ENCODE assay signal across 10 mouse cellular contexts in the genomic region with DNA sequence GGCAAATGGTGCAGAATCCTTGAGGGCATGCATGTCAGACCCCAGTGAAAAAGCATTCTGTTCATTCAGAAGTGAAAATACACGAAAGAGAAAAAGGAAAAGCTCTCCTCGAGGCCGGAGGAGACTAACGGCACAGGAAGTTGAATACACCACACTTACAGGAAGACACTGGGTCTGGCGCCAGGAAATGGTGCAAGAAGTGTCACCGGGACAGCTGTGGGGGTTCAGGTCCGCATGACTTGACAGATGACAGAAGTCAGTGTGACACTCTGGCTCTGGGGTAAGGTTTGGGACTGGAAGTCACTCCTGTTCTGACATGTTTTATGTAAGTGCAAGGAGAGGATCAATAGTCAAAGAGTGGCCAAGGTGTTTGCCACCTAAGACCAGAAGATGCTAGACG. TPM values are rescaled to one million over a fixed set of nuclear protein-coding genes. Genes with fewer than 3 reads are reported as not detected.
A peak's percentile ranks its signal among the peaks of the same experiment; 100 is the strongest.
DNase-seq lines count a peak whose midpoint lies in the region; ATAC-seq and TF ChIP-seq lines count a peak whose summit lies in the region.
"Had no signal": no experiment of that assay in that cellular context is flagged by ENCODE, and none has a peak within 500 bp of the region (broad histone marks: within the 10 kb centered on the region; RNA-seq: fewer than 3 reads in every experiment).

No protein-coding gene starts in this region.

- no peaks in the 10 kb centered on the region for H3K9me3 ChIP-seq in kidney, postnatal 0 days (replicated peaks; ENCODE audit: low read length)
- H3K9me3 ChIP-seq in hindbrain, postnatal 0 days (ENCODE audit: low read length), result no peaks in the 10 kb centered on the region
- H3K9me3 ChIP-seq: embryonic facial prominence, embryonic 13.5 days; intestine, embryonic 15.5 days had no signal

- ATAC-seq in kidney, postnatal 0 days (replicated peaks; ENCODE audit: low FRiP score, low read depth), result no peak
- ATAC-seq in hindbrain, postnatal 0 days, result no peak
- ATAC-seq: intestine, embryonic 15.5 days had no signal

- no peak overlapping the region for H3K9ac ChIP-seq in kidney, postnatal 0 days (ENCODE audit: low read depth, low read length)
- no peak overlapping the region for H3K9ac ChIP-seq in hindbrain, postnatal 0 days (replicated peaks; ENCODE audit: low read length)
- H3K9ac ChIP-seq: embryonic facial prominence, embryonic 13.5 days; intestine, embryonic 15.5 days had no signal

- peak; percentile 39 to 68 for DNase-seq in adrenal gland, adult (ENCODE audit: inconsistent age in 2 of 2, low spot score in 1 of 2)
- DNase-seq in adrenal gland, postnatal 4 days (ENCODE audit: low spot score in 2 of 2), result no peak
- peak; percentile 59 for DNase-seq in CD4-positive helper T cell, adult 2 months (ENCODE audit: low read depth, low spot score)
- peak; percentile 43 for DNase-seq in kidney, postnatal 0 days (ENCODE audit: low spot score)
- peak; percentile 73 to 79 for DNase-seq in lung, postnatal 4 days
- no peak for DNase-seq in hindbrain, postnatal 0 days (ENCODE audit: low spot score)
- DNase-seq in cerebellum, postnatal 36 days, result no peak
- DNase-seq in right cerebral cortex, postnatal 4 days, result no peak

- WGBS in kidney, postnatal 0 days, result 38% methylated on average over 8 of the region's 8 CpGs
- 76% methylated on average over 8 of the region's 8 CpGs for WGBS in hindbrain, postnatal 0 days

- H3K27me3 ChIP-seq in kidney, postnatal 0 days (ENCODE audit: insufficient read depth, low read length), result no peaks in the 10 kb centered on the region
- H3K27me3 ChIP-seq in hindbrain, postnatal 0 days (ENCODE audit: insufficient read depth, low read length), result no peaks in the 10 kb centered on the region
- H3K27me3 ChIP-seq: embryonic facial prominence, embryonic 13.5 days; intestine, embryonic 15.5 days had no signal

- TF ChIP-seq CTCF in kidney, postnatal 0 days (IDR thresholded peaks at IDR 0.05; ENCODE audit: low read depth), result no peak
- TF ChIP-seq CTCF in hindbrain, postnatal 0 days (IDR thresholded peaks at IDR 0.05; ENCODE audit: low read depth), result no peak

- H3K4me2 ChIP-seq in kidney, postnatal 0 days (ENCODE audit: low read length), result no peak overlapping the region
- no peak overlapping the region for H3K4me2 ChIP-seq in hindbrain, postnatal 0 days (ENCODE audit: low read depth, low read length)
- H3K4me2 ChIP-seq: embryonic facial prominence, embryonic 13.5 days; intestine, embryonic 15.5 days had no signal

- no peaks in the 10 kb centered on the region for H3K4me1 ChIP-seq in kidney, postnatal 0 days (replicated peaks; ENCODE audit: insufficient read depth, low read length)
- H3K4me1 ChIP-seq in hindbrain, postnatal 0 days (ENCODE audit: insufficient read depth, low read length), result no peaks in the 10 kb centered on the region

- no peaks in the 10 kb centered on the region for H3K36me3 ChIP-seq in kidney, postnatal 0 days (ENCODE audit: insufficient read depth, low read length)
- H3K36me3 ChIP-seq in hindbrain, postnatal 0 days (ENCODE audit: insufficient read depth, low read length), result no peaks in the 10 kb centered on the region
- H3K36me3 ChIP-seq: embryonic facial prominence, embryonic 13.5 days; intestine, embryonic 15.5 days had no signal

- no peak overlapping the region for H3K27ac ChIP-seq in kidney, postnatal 0 days
- H3K27ac ChIP-seq in hindbrain, postnatal 0 days, result no peak overlapping the region
- H3K27ac ChIP-seq: embryonic facial prominence, embryonic 13.5 days; intestine, embryonic 15.5 days had no signal

- H3K4me3 ChIP-seq in kidney, postnatal 0 days (replicated peaks; ENCODE audit: low read depth, low read length), result no peak overlapping the region
- H3K4me3 ChIP-seq in hindbrain, postnatal 0 days (ENCODE audit: low read length), result no peak overlapping the region
- H3K4me3 ChIP-seq: embryonic facial prominence, embryonic 13.5 days; intestine, embryonic 15.5 days had no signal

RNA-seq across cellular contexts. Expression of gene Stk32c, which starts 11.6 kb away (rescaled TPM):
- total RNA-seq in adrenal gland, postnatal 4 days (2021), result 1 to 10 TPM; 3.8 to 4.3 TPM
- 0.19 and 0.25 TPM in 2 replicates for polyA plus RNA-seq in kidney, postnatal 0 days (2015; fragmentation: Nextera tagmentation; extraction: Ambion mirVana)
- 20.4 and 24.7 TPM in 2 replicates for total RNA-seq in hindbrain, postnatal 0 days (2014; rRNA removed)
- polyA plus RNA-seq in hindbrain, postnatal 0 days (2015; fragmentation: Nextera tagmentation; extraction: Ambion mirVana), result 1.9 and 2.0 TPM in 2 replicates

RNA-seq across cellular contexts. Expression of gene Lrrc27, which starts 11.9 kb away (rescaled TPM):
- total RNA-seq in adrenal gland, postnatal 4 days (2021), result 1 to 10 TPM; 4.5 to 5.6 TPM
- 2.1 and 4.1 TPM in 2 replicates for polyA plus RNA-seq in kidney, postnatal 0 days (2015; fragmentation: Nextera tagmentation; extraction: Ambion mirVana)
- 1.6 and 2.8 TPM in 2 replicates for total RNA-seq in hindbrain, postnatal 0 days (2014; rRNA removed)
- 4.0 and 5.1 TPM in 2 replicates for polyA plus RNA-seq in hindbrain, postnatal 0 days (2015; fragmentation: Nextera tagmentation; extraction: Ambion mirVana)

RNA-seq across cellular contexts. Expression of gene Pwwp2b, which starts 23.6 kb away (rescaled TPM):
- total RNA-seq in adrenal gland, postnatal 4 days (2021), result 10 to 100 TPM; 18.2 to 21.0 TPM
- 9.4 and 10.2 TPM in 2 replicates for polyA plus RNA-seq in kidney, postnatal 0 days (2015; fragmentation: Nextera tagmentation; extraction: Ambion mirVana)
- total RNA-seq in hindbrain, postnatal 0 days (2014; rRNA removed), result 6.6 and 6.7 TPM in 2 replicates
- 4.0 and 4.8 TPM in 2 replicates for polyA plus RNA-seq in hindbrain, postnatal 0 days (2015; fragmentation: Nextera tagmentation; extraction: Ambion mirVana)

Comparison
In these comparisons a context has a peak if more than half of its experiments do, and no peak if none do; other contexts are left out.
1. DNase-seq: peak in adrenal gland, adult (2 of 2), CD4-positive helper T cell, adult 2 months (single experiment), kidney, postnatal 0 days (single experiment) and lung, postnatal 4 days (2 of 2); none in adrenal gland, postnatal 4 days (0 of 2), hindbrain, postnatal 0 days (single experiment), cerebellum, postnatal 36 days (0 of 2) and right cerebral cortex, postnatal 4 days (single experiment).